Mouse (Mus musculus) MEL (cell line): ENCODE measurements around the gene Ptcra. TPM values are rescaled to one million over a fixed set of nuclear protein-coding genes. Genes with fewer than 3 reads are reported as not detected.

Source experiments
- DNase-seq: peaks from one replicate; pipeline ENCODE4 v3.0.0; 2011; ENCODE audit warnings: low read depth, low spot score
- H3K27ac ChIP-seq: 2 replicates; pipeline ENCODE4 v1.5.1; 2012; ENCODE audit warnings: low read depth, mild to moderate bottlenecking, control low read depth, low read length, moderate library complexity; ENCODE audit not compliant: control insufficient read depth
- H3K27me3 ChIP-seq, 2 experiments: fragments of 150-350 bp in 1 of 2; sonication (generic) in 1 of 2; 2 replicates each; pipeline ENCODE4 v1.6.1; 2012; ENCODE audit warnings: low read length in 2 of 2, mild to moderate bottlenecking in 2 of 2, improper control_type of control experiment in 1 of 2, moderate library complexity in 1 of 2; ENCODE audit not compliant: insufficient read depth in 2 of 2, control insufficient read depth in 1 of 2
- H3K36me3 ChIP-seq, 2 experiments: 2 replicates each; pipeline ENCODE4 v1.6.1; 2012 to 2014; ENCODE audit warnings: low read length in 2 of 2, improper control_type of control experiment in 1 of 2, inconsistent platforms in 1 of 2, mild to moderate bottlenecking in 1 of 2; ENCODE audit not compliant: insufficient read depth in 2 of 2, control insufficient read depth in 1 of 2
- H3K4me1 ChIP-seq, 2 experiments: fragments of 150-350 bp in 1 of 2; sonication (generic) in 1 of 2; 2 replicates each; pipeline ENCODE4 v1.6.1; 2012; ENCODE audit warnings: low read length in 2 of 2, improper control_type of control experiment in 1 of 2, mild to moderate bottlenecking in 1 of 2; ENCODE audit not compliant: insufficient read depth in 2 of 2, control insufficient read depth in 1 of 2
- H3K4me3 ChIP-seq, 2 experiments: fragments of 150-350 bp in 1 of 2; sonication (generic) in 1 of 2; 2 replicates each; pipeline ENCODE4 v1.5.1; 2012; ENCODE audit warnings: low read depth in 2 of 2, low read length in 2 of 2, mild to moderate bottlenecking in 2 of 2, moderate library complexity in 2 of 2, control low read depth in 1 of 2, improper control_type of control experiment in 1 of 2; ENCODE audit not compliant: control insufficient read depth in 1 of 2, insufficient read depth in 1 of 2
- H3K79me2 ChIP-seq: 2 replicates; pipeline ENCODE4 v1.6.1; 2012; ENCODE audit warnings: mild to moderate bottlenecking, low read length, moderate library complexity; ENCODE audit not compliant: control insufficient read depth, poor library complexity, insufficient read depth
- H3K9ac ChIP-seq: 2 replicates; pipeline ENCODE4 v1.6.1; 2012; ENCODE audit warnings: low read depth, mild to moderate bottlenecking, control low read depth, low read length, moderate library complexity; ENCODE audit not compliant: control insufficient read depth, poor library complexity, severe bottlenecking
- H3K9me3 ChIP-seq: fragments of 150-350 bp; sonication (generic); replicated peaks from 2 replicates; pipeline ENCODE4 v1.6.1; 2012; ENCODE audit warnings: mild to moderate bottlenecking, low read length, improper control_type of control experiment, moderate library complexity; ENCODE audit not compliant: insufficient read depth
- BHLHE40 ChIP-seq: IDR thresholded peaks from 2 replicates; pipeline ENCODE4 v1.6.1; 2012; ENCODE audit warnings: low read depth, mild to moderate bottlenecking, inconsistent platforms, low read length, improper control_type of control experiment, borderline replicate concordance
- CTCF ChIP-seq, 3 experiments: IDR thresholded peaks in 2 of 3; conservative IDR thresholded peaks in 1 of 3; 2 replicates each; pipeline ENCODE4 v1.5.1; 2011 to 2012; ENCODE audit warnings: low read length in 3 of 3, low read depth in 2 of 3, mild to moderate bottlenecking in 2 of 3, improper control_type of control experiment in 1 of 3, inconsistent platforms in 1 of 3, mixed read lengths in 1 of 3, moderate library complexity in 1 of 3; ENCODE audit not compliant: control insufficient read depth in 1 of 3, insufficient read depth in 1 of 3, poor library complexity in 1 of 3, severe bottlenecking in 1 of 3
- GABPA ChIP-seq: IDR thresholded peaks from 2 replicates; pipeline ENCODE4 v1.6.1; 2012; ENCODE audit warnings: low read depth, mild to moderate bottlenecking, inconsistent platforms, low read length, improper control_type of control experiment, moderate library complexity
- HCFC1 ChIP-seq: IDR thresholded peaks from 2 replicates; pipeline ENCODE4 v1.6.1; 2012; ENCODE audit warnings: low read depth, mild to moderate bottlenecking, inconsistent platforms, low read length, improper control_type of control experiment, moderate library complexity
- KAT2A ChIP-seq: conservative IDR thresholded peaks from 2 replicates; pipeline ENCODE4 v1.6.1; 2012; ENCODE audit warnings: low read depth, low read length, improper control_type of control experiment, inconsistent platforms
- MAFK ChIP-seq: IDR thresholded peaks from 2 replicates; pipeline ENCODE4 v1.6.1; 2011; ENCODE audit warnings: low read depth, mild to moderate bottlenecking, low read length, improper control_type of control experiment, borderline replicate concordance
- MAX ChIP-seq: IDR thresholded peaks from 2 replicates; pipeline ENCODE4 v1.6.1; 2011; ENCODE audit warnings: low read length, improper control_type of control experiment
- MAZ ChIP-seq: IDR thresholded peaks from 2 replicates; pipeline ENCODE4 v1.6.1; 2012; ENCODE audit warnings: low read depth, mild to moderate bottlenecking, inconsistent platforms, low read length, improper control_type of control experiment
- MEF2A ChIP-seq: IDR thresholded peaks from 2 replicates; pipeline ENCODE4 v1.6.1; 2014; ENCODE audit warnings: low read depth, mild to moderate bottlenecking, inconsistent platforms, low read length, improper control_type of control experiment; ENCODE audit not compliant: poor library complexity, insufficient replicate concordance, severe bottlenecking; ENCODE audit errors: extremely low read depth
- MXI1 ChIP-seq: IDR thresholded peaks from 2 replicates; pipeline ENCODE4 v1.6.1; 2011; ENCODE audit warnings: mild to moderate bottlenecking, low read depth, low read length, improper control_type of control experiment
- MYC ChIP-seq: IDR thresholded peaks from 2 replicates; pipeline ENCODE4 v1.6.1; 2011; ENCODE audit warnings: low read depth, mild to moderate bottlenecking, low read length, improper control_type of control experiment, moderate library complexity
- NRF1 ChIP-seq: IDR thresholded peaks from 2 replicates; pipeline ENCODE4 v1.6.1; 2014; ENCODE audit warnings: low read depth, mild to moderate bottlenecking, inconsistent platforms, low read length, improper control_type of control experiment, moderate library complexity; ENCODE audit not compliant: poor library complexity, insufficient read depth, severe bottlenecking
- POLR2A ChIP-seq, 2 experiments: IDR thresholded peaks; 2 replicates each; pipeline ENCODE4 v1.6.1; 2011 to 2012; ENCODE audit warnings: low read length in 2 of 2, mild to moderate bottlenecking in 2 of 2, control low read depth in 1 of 2, improper control_type of control experiment in 1 of 2, low read depth in 1 of 2, moderate library complexity in 1 of 2; ENCODE audit not compliant: control insufficient read depth in 1 of 2, insufficient read depth in 1 of 2, poor library complexity in 1 of 2
- POLR2AphosphoS5 ChIP-seq: IDR thresholded peaks from 2 replicates; pipeline ENCODE4 v1.6.1; 2012; ENCODE audit warnings: low read depth, borderline replicate concordance, mild to moderate bottlenecking, inconsistent platforms, low read length, moderate library complexity, mixed read lengths
- RAD21 ChIP-seq: IDR thresholded peaks from 2 replicates; pipeline ENCODE4 v1.6.1; 2011; ENCODE audit warnings: mild to moderate bottlenecking, low read depth, low read length, improper control_type of control experiment
- TBP ChIP-seq: IDR thresholded peaks from 2 replicates; pipeline ENCODE4 v1.8.0; 2011; ENCODE audit warnings: low read depth, low read length, improper control_type of control experiment
- TCF12 ChIP-seq: IDR thresholded peaks from 2 replicates; pipeline ENCODE4 v1.6.1; 2014; ENCODE audit warnings: low read depth, mild to moderate bottlenecking, inconsistent platforms, low read length, improper control_type of control experiment, moderate library complexity
- UBTF ChIP-seq: IDR thresholded peaks from 2 replicates; pipeline ENCODE4 v1.6.1; 2012; ENCODE audit warnings: low read depth, mild to moderate bottlenecking, inconsistent platforms, low read length, improper control_type of control experiment, moderate library complexity, borderline replicate concordance; ENCODE audit not compliant: insufficient read depth
- USF1 ChIP-seq: IDR thresholded peaks from 2 replicates; pipeline ENCODE4 v1.6.1; 2014; ENCODE audit warnings: low read depth, mild to moderate bottlenecking, inconsistent platforms, low read length, improper control_type of control experiment, moderate library complexity
- USF2 ChIP-seq, 2 experiments: IDR thresholded peaks; 2 replicates each; pipeline ENCODE4 v1.6.1; 2011 to 2012; ENCODE audit warnings: improper control_type of control experiment in 2 of 2, low read length in 2 of 2, borderline replicate concordance in 1 of 2, inconsistent platforms in 1 of 2, low read depth in 1 of 2, mild to moderate bottlenecking in 1 of 2; ENCODE audit not compliant: insufficient read depth in 1 of 2
- polyA plus RNA-seq, 2 experiments: library from polyadenylated mRNA; stranded (reverse) in 1 of 2; unstranded in 1 of 2; fragments of >175 nt in 1 of 2; fragments of >200 nt in 1 of 2; gene quantifications; 2 replicates each; pipeline versions ENCODE4 v1.2.1 to v1.2.4; 2012; ENCODE audit warnings: low replicate concordance in 2 of 2, low read depth in 1 of 2; ENCODE audit not compliant: insufficient read length in 2 of 2, insufficient read depth in 1 of 2, missing spikeins in 1 of 2
- total RNA-seq: library from RNA; depleted of rRNA; stranded (reverse); fragments of 300-350 nt; gene quantifications from 2 replicates; pipeline ENCODE4 v1.2.3, GENCODE M21; 2012; rRNA removed

Gene Ptcra
- total and polyA plus RNA-seq, 3 experiments, result 1.7 to 1.8 TPM; not detected in 1

- H3K36me3 ChIP-seq, result peaks cover 0 to 9% of the 10 kb centered on the region in 2 experiments; a peak in 2 of 4 replicates
- TF ChIP-seq POLR2A (IDR thresholded peaks at IDR 0.05; ENCODE audit: control insufficient read depth in 1 of 2, insufficient read depth in 1 of 2, low read depth in 1 of 2, low read length in 2 of 2, poor library complexity in 1 of 2) (no peak), USF1 (no peak), POLR2AphosphoS5 (no peak), CTCF (IDR thresholded peaks at IDR 0.05 in 2 of 3, conservative IDR thresholded peaks at IDR 0.05 in 1 of 3; ENCODE audit: control insufficient read depth in 1 of 3, insufficient read depth in 1 of 3, low read depth in 2 of 3, low read length in 3 of 3, poor library complexity in 1 of 3, severe bottlenecking in 1 of 3) (no peak), MYC (no peak), NRF1 (no peak), MAFK (no peak), KAT2A (no peak), BHLHE40 (no peak), USF2 (IDR thresholded peaks at IDR 0.05; ENCODE audit: borderline replicate concordance in 1 of 2, insufficient read depth in 1 of 2, low read depth in 1 of 2, low read length in 2 of 2) (no peak), HCFC1 (no peak), MAZ (no peak), TBP (no peak), GABPA (no peak), UBTF (no peak), MEF2A (no peak), MAX (no peak), TCF12 (no peak), RAD21 (no peak), MXI1 (no peak)
- TF ChIP-seq, all 39 proteins: peak for 0
- DNase-seq, result no peak
- Histone ChIP-seq H3K4me1 (peaks cover 3 to 28% of the 10 kb centered on the region in 2 experiments), H3K9me3 (no peaks in the 10 kb centered on the region), H3K4me3 (no peak overlapping the region), H3K79me2 (peaks cover 26% of the 10 kb centered on the region), H3K27me3 (no peaks in the 10 kb centered on the region), H3K9ac (no peak overlapping the region), H3K27ac (no peak overlapping the region)
Measured at GRCm38 (mm10) chr17:46706375-46707089, 57.0 kb downstream of the Ptcra start.

Other genes starting within 250 kb of the Ptcra start
- gene Cul9, start 217.3 kb downstream of the Ptcra start, total RNA-seq, result 3.6 TPM in 2 replicates
- gene Cul9, start 217.3 kb downstream of the Ptcra start, polyA plus RNA-seq, result 10 to 100 TPM in 1 of 2 experiments, not detected in 1; 10.7 TPM
- gene Srf, start 207.5 kb downstream of the Ptcra start, total RNA-seq, result 38.9 and 43.9 TPM in 2 replicates
- 100 to 1,000 TPM in 1 of 2 experiments, not detected in 1; 114 TPM for gene Srf, start 207.5 kb downstream of the Ptcra start, polyA plus RNA-seq
- 0.04 and 0.39 TPM in 2 replicates for gene Ptk7, start 134.2 kb downstream of the Ptcra start, total RNA-seq
- gene Ptk7, start 134.2 kb downstream of the Ptcra start, polyA plus RNA-seq, result under 1 TPM in 1 of 2 experiments, not detected in 1; 0.10 TPM
- gene Klc4, start 117.7 kb downstream of the Ptcra start, total RNA-seq, result 4.6 and 5.4 TPM in 2 replicates
- 1 to 10 TPM in 1 of 2 experiments, not detected in 1; 9.5 TPM for gene Klc4, start 117.7 kb downstream of the Ptcra start, polyA plus RNA-seq
- gene Mrpl2, start 117.5 kb downstream of the Ptcra start, total RNA-seq, result 224 and 237 TPM in 2 replicates
- 100 to 1,000 TPM in 1 of 2 experiments, not detected in 1; 207 TPM for gene Mrpl2, start 117.5 kb downstream of the Ptcra start, polyA plus RNA-seq
- 32.6 and 35.1 TPM in 2 replicates for gene Cul7, start 113.4 kb downstream of the Ptcra start, total RNA-seq
- gene Cul7, start 113.4 kb downstream of the Ptcra start, polyA plus RNA-seq, result 10 to 100 TPM; 35.8 to 45.8 TPM
- 43.6 and 55.3 TPM in 2 replicates for gene Rrp36, start 89.4 kb downstream of the Ptcra start, total RNA-seq
- 10 to 100 TPM in 1 of 2 experiments, not detected in 1; 51.2 TPM for gene Rrp36, start 89.4 kb downstream of the Ptcra start, polyA plus RNA-seq
- 75.1 and 84.0 TPM in 2 replicates for gene Mea1, start 84.9 kb downstream of the Ptcra start, total RNA-seq
- gene Mea1, start 84.9 kb downstream of the Ptcra start, polyA plus RNA-seq, result 100 to 1,000 TPM in 1 of 2 experiments, not detected in 1; 124 TPM
- gene Klhdc3, start 82.8 kb downstream of the Ptcra start, total RNA-seq, result 93.6 and 95.0 TPM in 2 replicates
- gene Klhdc3, start 82.8 kb downstream of the Ptcra start, polyA plus RNA-seq, result 100 to 1,000 TPM in 1 of 2 experiments, not detected in 1; 203 TPM
- gene Ppp2r5d, start 58.6 kb downstream of the Ptcra start, total RNA-seq, result 45.1 and 47.6 TPM in 2 replicates
- gene Ppp2r5d, start 58.6 kb downstream of the Ptcra start, polyA plus RNA-seq, result 10 to 100 TPM; 80.4 to 82.9 TPM
- gene Pex6, start 52.2 kb downstream of the Ptcra start, total RNA-seq, result 17.7 and 23.0 TPM in 2 replicates
- gene Pex6, start 52.2 kb downstream of the Ptcra start, polyA plus RNA-seq, result 10 to 100 TPM in 1 of 2 experiments, not detected in 1; 31.2 TPM
- gene Gnmt, start 34.5 kb downstream of the Ptcra start, total RNA-seq, result 0.23 and 0.62 TPM in 2 replicates
- gene Gnmt, start 34.5 kb downstream of the Ptcra start, polyA plus RNA-seq, result 1 to 10 TPM in 1 of 2 experiments, not detected in 1; 1.6 TPM
- 48.7 and 61.4 TPM in 2 replicates for gene Cnpy3, start 11.5 kb downstream of the Ptcra start, total RNA-seq
- gene Cnpy3, start 11.5 kb downstream of the Ptcra start, polyA plus RNA-seq, result 10 to 100 TPM in 1 of 2 experiments, not detected in 1; 90.2 TPM
- 41.3 and 42.2 TPM in 2 replicates for gene 2310039H08Rik, start 8.9 kb upstream of the Ptcra start, total RNA-seq
- gene 2310039H08Rik, start 8.9 kb upstream of the Ptcra start, polyA plus RNA-seq, result 10 to 100 TPM in 1 of 2 experiments, not detected in 1; 53.2 TPM
- 152 and 166 TPM in 2 replicates for gene Rpl7l1, start 19.0 kb upstream of the Ptcra start, total RNA-seq
- 100 to 1,000 TPM; 174 to 342 TPM for gene Rpl7l1, start 19.0 kb upstream of the Ptcra start, polyA plus RNA-seq
- 3.7 and 5.8 TPM in 2 replicates for gene Bicral, start 94.8 kb upstream of the Ptcra start, total RNA-seq
- gene Bicral, start 94.8 kb upstream of the Ptcra start, polyA plus RNA-seq, result 1 to 10 TPM in 1 of 2 experiments, not detected in 1; 6.9 TPM
- 23.6 and 31.8 TPM in 2 replicates for gene Tbcc, start 127.0 kb upstream of the Ptcra start, total RNA-seq
- gene Tbcc, start 127.0 kb upstream of the Ptcra start, polyA plus RNA-seq, result 10 to 100 TPM in 1 of 2 experiments, not detected in 1; 19.3 TPM
- gene Prph2, start 146.7 kb upstream of the Ptcra start, total RNA-seq, result not detected in 2 replicates
- not detected for gene Prph2, start 146.7 kb upstream of the Ptcra start, polyA plus RNA-seq
- gene Ubr2, start 246.8 kb upstream of the Ptcra start, total RNA-seq, result 15.3 and 20.3 TPM in 2 replicates
- 100 to 1,000 TPM in 1 of 2 experiments, 10 to 100 TPM in 1; 33.8 to 353 TPM for gene Ubr2, start 246.8 kb upstream of the Ptcra start, polyA plus RNA-seq